Mouse (Mus musculus): ENCODE measurements around the gene Cmklr1. TPM values are rescaled to one million over a fixed set of nuclear protein-coding genes. Genes with fewer than 3 reads are reported as not detected.

The Cmklr1 gene
- polyA plus RNA-seq, 1 experiment, result 26.1 TPM

GRCm38 (mm10) chr5:113664127-113664526, 13.9 kb upstream of the Cmklr1 start:
- Histone ChIP-seq H3K4me1 (ENCODE audit: control insufficient read depth, insufficient read depth, low read length) (no peaks in the 10 kb centered on the region), H3K4me3 (ENCODE audit: insufficient read depth, low read length) (no peak overlapping the region), H3K27ac (ENCODE audit: insufficient read depth, low read length) (no peak overlapping the region)
- TF ChIP-seq POLR2A (IDR thresholded peaks at IDR 0.05; ENCODE audit: low read depth, low read length) (no peak), CTCF (IDR thresholded peaks at IDR 0.05; ENCODE audit: borderline replicate concordance, insufficient read depth, low read length) (no peak)

- Histone ChIP-seq H3K4me3 (ENCODE audit: insufficient read depth, low read length) (no peak overlapping the region), H3K27ac (ENCODE audit: insufficient read depth, low read length) (no peak overlapping the region; the same call in 1 of the 2 replicates), H3K4me1 (ENCODE audit: control insufficient read depth, insufficient read depth, low read length) (no peaks in the 10 kb centered on the region)
- TF ChIP-seq CTCF (IDR thresholded peaks at IDR 0.05; ENCODE audit: borderline replicate concordance, insufficient read depth, low read length) (no peak), POLR2A (IDR thresholded peaks at IDR 0.05; ENCODE audit: low read depth, low read length) (no peak)
These were observed 10.6 kb upstream of the Cmklr1 start for GRCm38 (mm10) chr5:113660872-113661271.

GRCm38 (mm10) chr5:113654821-113655220, 4.6 kb upstream of the Cmklr1 start:
- Histone ChIP-seq H3K4me3 (ENCODE audit: insufficient read depth, low read length) (no peak overlapping the region), H3K4me1 (ENCODE audit: control insufficient read depth, insufficient read depth, low read length) (0 out of 2 replicates have a peak, but pooled peaks cover 2% of the 10 kb centered on the region), H3K27ac (ENCODE audit: insufficient read depth, low read length) (peak overlapping the region; percentile 5; the same call in 1 of the 2 replicates)
- TF ChIP-seq CTCF (IDR thresholded peaks at IDR 0.05; ENCODE audit: borderline replicate concordance, insufficient read depth, low read length) (no peak), POLR2A (IDR thresholded peaks at IDR 0.05; ENCODE audit: low read depth, low read length) (no peak)

GRCm38 (mm10) chr5:113654206-113654605, 4.0 kb upstream of the Cmklr1 start:
- Histone ChIP-seq H3K4me3 (ENCODE audit: insufficient read depth, low read length) (no peak overlapping the region), H3K4me1 (ENCODE audit: control insufficient read depth, insufficient read depth, low read length) (0 out of 2 replicates have a peak, but pooled peaks cover 2% of the 10 kb centered on the region), H3K27ac (ENCODE audit: insufficient read depth, low read length) (no peak overlapping the region)
- TF ChIP-seq POLR2A (IDR thresholded peaks at IDR 0.05; ENCODE audit: low read depth, low read length) (no peak), CTCF (IDR thresholded peaks at IDR 0.05; ENCODE audit: borderline replicate concordance, insufficient read depth, low read length) (no peak)

- Histone ChIP-seq H3K4me1 (ENCODE audit: control insufficient read depth, insufficient read depth, low read length) (0 out of 2 replicates have a peak, but pooled peaks cover 2% of the 10 kb centered on the region), H3K27ac (ENCODE audit: insufficient read depth, low read length) (no peak overlapping the region), H3K4me3 (ENCODE audit: insufficient read depth, low read length) (no peak overlapping the region)
- no peak for TF ChIP-seq CTCF (IDR thresholded peaks at IDR 0.05; ENCODE audit: borderline replicate concordance, insufficient read depth, low read length)
- no peak for TF ChIP-seq POLR2A (IDR thresholded peaks at IDR 0.05; ENCODE audit: low read depth, low read length)
These were observed 2.0 kb upstream of the Cmklr1 start for GRCm38 (mm10) chr5:113652215-113652614.

- Histone ChIP-seq H3K27ac (ENCODE audit: insufficient read depth, low read length) (no peak overlapping the region), H3K4me1 (ENCODE audit: control insufficient read depth, insufficient read depth, low read length) (no peaks in the 10 kb centered on the region), H3K4me3 (ENCODE audit: insufficient read depth, low read length) (no peak overlapping the region; the same call in 1 of the 2 replicates)
- no peak for TF ChIP-seq CTCF (IDR thresholded peaks at IDR 0.05; ENCODE audit: borderline replicate concordance, insufficient read depth, low read length)
- TF ChIP-seq POLR2A (IDR thresholded peaks at IDR 0.05; ENCODE audit: low read depth, low read length), result no peak
These were observed 1.5 kb downstream of the Cmklr1 start for GRCm38 (mm10) chr5:113648647-113649211.

- TF ChIP-seq POLR2A (IDR thresholded peaks at IDR 0.05; ENCODE audit: low read depth, low read length), result no peak
- Histone ChIP-seq H3K4me3 (ENCODE audit: insufficient read depth, low read length) (no peak overlapping the region), H3K27ac (ENCODE audit: insufficient read depth, low read length) (no peak overlapping the region), H3K4me1 (ENCODE audit: control insufficient read depth, insufficient read depth, low read length) (no peaks in the 10 kb centered on the region)
These were observed 3.1 kb downstream of the Cmklr1 start for GRCm38 (mm10) chr5:113647141-113647540.

GRCm38 (mm10) chr5:113644520-113644919, 5.7 kb downstream of the Cmklr1 start:
- Histone ChIP-seq H3K4me3 (ENCODE audit: insufficient read depth, low read length) (no peak overlapping the region), H3K4me1 (ENCODE audit: control insufficient read depth, insufficient read depth, low read length) (no peaks in the 10 kb centered on the region), H3K27ac (ENCODE audit: insufficient read depth, low read length) (no peak overlapping the region)
- TF ChIP-seq CTCF (IDR thresholded peaks at IDR 0.05; ENCODE audit: borderline replicate concordance, insufficient read depth, low read length) (no peak), POLR2A (IDR thresholded peaks at IDR 0.05; ENCODE audit: low read depth, low read length) (no peak)

- H3K4me1 ChIP-seq (ENCODE audit: control insufficient read depth, insufficient read depth, low read length), result no peaks in the 10 kb centered on the region
- H3K4me3 ChIP-seq (ENCODE audit: insufficient read depth, low read length), result no peak overlapping the region
- H3K27ac ChIP-seq (ENCODE audit: insufficient read depth, low read length), result no peak overlapping the region
- TF ChIP-seq CTCF (IDR thresholded peaks at IDR 0.05; ENCODE audit: borderline replicate concordance, insufficient read depth, low read length) (no peak), POLR2A (IDR thresholded peaks at IDR 0.05; ENCODE audit: low read depth, low read length) (no peak)
These were observed 6.9 kb downstream of the Cmklr1 start for GRCm38 (mm10) chr5:113643107-113643848.

GRCm38 (mm10) chr5:113641066-113641465, 9.2 kb downstream of the Cmklr1 start:
- no peak for TF ChIP-seq POLR2A (IDR thresholded peaks at IDR 0.05; ENCODE audit: low read depth, low read length)
- no peak for TF ChIP-seq CTCF (IDR thresholded peaks at IDR 0.05; ENCODE audit: borderline replicate concordance, insufficient read depth, low read length)
- H3K4me1 ChIP-seq (ENCODE audit: control insufficient read depth, insufficient read depth, low read length), result no peaks in the 10 kb centered on the region
- H3K27ac ChIP-seq (ENCODE audit: insufficient read depth, low read length), result no peak overlapping the region

More at GRCm38 (mm10) chr5:113641066-113641465, 9.2 kb downstream of the Cmklr1 start:
- H3K4me3 ChIP-seq (ENCODE audit: insufficient read depth, low read length), result no peak overlapping the region

All from embryonic fibroblast, embryonic 13.5 days (primary cell).